Mouse (Mus musculus): ENCODE results near the gene Ggt5. TPM values are rescaled to one million over a fixed set of nuclear protein-coding genes. Genes with fewer than 3 reads are reported as not detected.

Ggt5 gene
- polyA plus RNA-seq, 1 experiment from 2014 or later, result 9.5 TPM

Other genes with a start within 250 kb of the Ggt5 start
- 3.1 and 3.3 TPM in 2 replicates for gene Upb1, start 188.2 kb upstream of the Ggt5 start, polyA plus RNA-seq (2015; fragmentation: Nextera tagmentation; extraction: Ambion mirVana)
- 156 and 186 TPM in 2 replicates for gene Snrpd3, start 71.8 kb upstream of the Ggt5 start, polyA plus RNA-seq (2015; fragmentation: Nextera tagmentation; extraction: Ambion mirVana)
- gene Gucd1, start 71.4 kb upstream of the Ggt5 start, polyA plus RNA-seq (2015; fragmentation: Nextera tagmentation; extraction: Ambion mirVana), result 53.4 and 54.0 TPM in 2 replicates
- gene Lrrc75b, start 29.0 kb upstream of the Ggt5 start, polyA plus RNA-seq (2015; fragmentation: Nextera tagmentation; extraction: Ambion mirVana), result 3.3 and 3.8 TPM in 2 replicates
- gene Ggt1, start 27.7 kb upstream of the Ggt5 start, polyA plus RNA-seq (2015; fragmentation: Nextera tagmentation; extraction: Ambion mirVana), result 244 and 292 TPM in 2 replicates
- gene Susd2, start 54.7 kb downstream of the Ggt5 start, polyA plus RNA-seq (2015; fragmentation: Nextera tagmentation; extraction: Ambion mirVana), result 32.4 and 34.2 TPM in 2 replicates
- gene Cabin1, start 175.0 kb downstream of the Ggt5 start, polyA plus RNA-seq (2015; fragmentation: Nextera tagmentation; extraction: Ambion mirVana), result 34.0 and 34.9 TPM in 2 replicates
- 80.2 and 86.9 TPM in 2 replicates for gene Ddt, start 184.1 kb downstream of the Ggt5 start, polyA plus RNA-seq (2015; fragmentation: Nextera tagmentation; extraction: Ambion mirVana)
- 0.59 TPM in 1 of 2 replicates, not detected in the other for gene Gm20441, start 191.6 kb downstream of the Ggt5 start, polyA plus RNA-seq (2015; fragmentation: Nextera tagmentation; extraction: Ambion mirVana)
- gene Gstt3, start 192.1 kb downstream of the Ggt5 start, polyA plus RNA-seq (2015; fragmentation: Nextera tagmentation; extraction: Ambion mirVana), result 54.8 and 56.5 TPM in 2 replicates
- 16.5 and 19.7 TPM in 2 replicates for gene Gstt1, start 209.2 kb downstream of the Ggt5 start, polyA plus RNA-seq (2015; fragmentation: Nextera tagmentation; extraction: Ambion mirVana)
- gene Gstt4, start 233.2 kb downstream of the Ggt5 start, polyA plus RNA-seq (2015; fragmentation: Nextera tagmentation; extraction: Ambion mirVana), result not detected in 2 replicates
- gene Gstt2, start 248.1 kb downstream of the Ggt5 start, polyA plus RNA-seq (2015; fragmentation: Nextera tagmentation; extraction: Ambion mirVana), result 53.0 and 56.2 TPM in 2 replicates